Mouse (Mus musculus): Measurements from ENCODE around the gene Acadsb. TPM values are rescaled to one million over a fixed set of nuclear protein-coding genes. Genes with fewer than 3 reads are reported as not detected.

Acadsb gene
- 20.0 to 23.5 TPM (median 20.9 TPM) in 4 replicates for total RNA-seq (2023)

DNA sequence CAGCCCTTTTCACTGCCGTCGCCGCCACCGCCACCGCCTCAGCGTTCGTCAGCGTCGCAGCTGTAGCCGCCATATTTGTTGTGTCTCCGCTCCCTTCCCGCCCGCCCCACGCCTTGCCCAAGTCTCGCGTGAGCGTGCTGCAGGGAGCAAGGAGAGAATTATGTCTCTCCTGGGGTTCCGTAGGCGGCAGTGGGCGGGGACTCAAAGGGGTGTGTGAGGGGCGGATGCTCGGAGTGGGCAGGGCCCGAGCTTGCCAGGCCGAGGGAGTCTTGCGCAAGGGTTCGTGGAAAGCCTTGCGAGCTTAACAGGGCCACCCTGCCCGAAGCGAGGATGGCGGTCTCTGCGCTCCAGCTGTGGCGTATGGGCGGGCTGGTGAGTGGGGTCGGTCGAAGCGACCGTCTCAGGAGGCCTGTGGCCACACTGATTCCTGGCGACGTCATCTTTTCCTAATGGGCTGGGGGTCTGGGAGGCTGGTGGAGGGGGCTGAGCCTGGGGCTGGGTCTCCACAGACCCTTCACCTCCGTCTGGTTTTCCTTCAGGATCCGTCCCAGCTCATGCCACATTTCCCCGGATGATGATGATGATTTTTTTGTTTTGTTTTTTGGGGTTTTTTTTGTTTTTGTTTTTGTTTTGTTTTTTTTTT, at the start of gene Acadsb, which contains the start of gene Ikzf5:
TSS of gene Acadsb (plus strand) at position 186 of the 643 bp plus-strand sequence.
TSS of gene Ikzf5 (minus strand) at position 106 of the 643 bp plus-strand sequence.

DNA sequence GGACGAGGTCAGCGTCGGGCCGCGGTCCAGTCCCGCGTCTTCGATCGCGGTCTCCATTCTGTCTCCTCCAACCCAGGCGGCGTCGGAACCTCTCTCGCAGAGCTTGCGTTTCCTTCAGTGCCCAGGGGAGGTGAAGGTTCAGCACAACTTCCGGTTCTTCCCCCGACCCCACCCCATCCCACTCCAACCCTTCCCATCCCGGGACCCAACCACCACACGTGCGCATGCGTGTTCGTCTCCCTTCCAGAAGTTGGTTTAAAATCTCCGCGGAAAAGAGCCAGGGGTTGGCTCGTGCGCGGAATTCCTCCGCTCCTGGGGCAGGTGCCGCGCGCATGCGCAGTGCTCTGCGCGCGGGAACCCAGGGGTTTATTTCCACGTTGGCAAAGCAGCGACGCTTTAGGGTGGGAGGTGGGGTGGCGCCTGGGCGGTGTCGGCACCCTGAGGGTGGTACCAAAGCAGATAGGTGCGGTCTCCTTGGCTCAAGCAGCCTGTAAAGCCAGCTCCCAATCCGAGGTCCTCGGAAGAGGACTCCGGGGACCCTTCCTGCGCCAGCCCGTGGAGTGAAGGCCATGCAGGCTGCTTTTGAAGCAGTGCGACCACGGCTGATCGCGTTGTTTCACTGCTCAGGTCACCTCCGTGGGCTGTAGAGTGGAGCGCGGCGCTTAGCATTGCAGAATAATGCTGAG, 47.6 kb upstream of the Acadsb start, which contains the start of gene 2310057M21Rik:
TSS of gene 2310057M21Rik (minus strand) at position 145 of the 686 bp plus-strand sequence.

GRCm38 (mm10) chr7:131370648-131371469, 39.5 kb upstream of the Acadsb start, which contains the start of gene Pstk:
Gene Pstk, plus strand, starts transcription at chr7:131371141.

Other genes with a start within 250 kb of the Acadsb start
- gene 5430419D17Rik, start 236.2 kb upstream of the Acadsb start, total RNA-seq (2023): not detected in 4 replicates
- gene Cuzd1, start 88.3 kb upstream of the Acadsb start, total RNA-seq (2023): not detected in 4 replicates
- gene Fam24b, start 81.1 kb upstream of the Acadsb start, total RNA-seq (2023): 1.4 TPM in 1 of 4 replicates, not detected in the others
- not detected in 4 replicates for gene Fam24a, start 76.7 kb upstream of the Acadsb start, total RNA-seq (2023)
- gene 2310057M21Rik, start 47.8 kb upstream of the Acadsb start, total RNA-seq (2023): 18.6 to 22.1 TPM (median 19.9 TPM) in 4 replicates
- gene Pstk, start 39.5 kb upstream of the Acadsb start, total RNA-seq (2023): 13.3 to 16.0 TPM (median 14.6 TPM) in 4 replicates
- gene Ikzf5, start 80 bp upstream of the Acadsb start, total RNA-seq (2023): 54.5 to 76.7 TPM (median 69.1 TPM) in 4 replicates
- gene Hmx3, start 132.3 kb downstream of the Acadsb start, total RNA-seq (2023): not detected in 4 replicates
- gene Hmx2, start 138.2 kb downstream of the Acadsb start, total RNA-seq (2023): not detected in 4 replicates
- gene Bub3, start 149.6 kb downstream of the Acadsb start, total RNA-seq (2023): 47.2 to 57.2 TPM (median 48.1 TPM) in 4 replicates

All from B cell, adult 62 days (primary cell).